Mouse (Mus musculus) spleen, postnatal 4 days (tissue): Measurements from ENCODE around the gene Alg9.
"Not testable (repeated sequence)": the region's sequence is repeated elsewhere in the genome, so short reads cannot be mapped to it uniquely, and the experiment has no call there.

Experiments
- DNase-seq, 2 experiments: peaks; one replicate each; pipeline ENCODE4 v3.0.0; 2022; ENCODE audit warnings: low spot score in 2 of 2

Gene Alg9

GRCm38 (mm10) chr9:50815666-50816065 is 40.8 kb downstream of the Alg9 start:
- no peak for DNase-seq

GRCm38 (mm10) chr9:50816512-50816911 is 41.7 kb downstream of the Alg9 start:
- no peak for DNase-seq

GRCm38 (mm10) chr9:50818050-50818449 is 43.2 kb downstream of the Alg9 start:
- DNase-seq, result no peak

GRCm38 (mm10) chr9:50819716-50820115 is 44.9 kb downstream of the Alg9 start:
- no peak for DNase-seq

- no peak for DNase-seq
These were observed 46.8 kb downstream of the Alg9 start for GRCm38 (mm10) chr9:50821651-50822050.

GRCm38 (mm10) chr9:50822216-50822615 is 47.4 kb downstream of the Alg9 start:
- no peak for DNase-seq

- peak in 1 of 2 experiments; percentile 42 for DNase-seq
These were observed 49.1 kb downstream of the Alg9 start for GRCm38 (mm10) chr9:50823779-50824453.

GRCm38 (mm10) chr9:50831514-50831913 is 56.7 kb downstream of the Alg9 start:
- no peak for DNase-seq

- no peak for DNase-seq
These were observed 57.3 kb downstream of the Alg9 start for GRCm38 (mm10) chr9:50832162-50832561.

- DNase-seq, result not testable (repeated sequence)
These were observed 57.8 kb downstream of the Alg9 start for GRCm38 (mm10) chr9:50832582-50832981.

GRCm38 (mm10) chr9:50833786-50834185 is 59.0 kb downstream of the Alg9 start:
- no peak for DNase-seq

- DNase-seq, result peak in 1 of 2 experiments; percentile 34
These were observed 60.4 kb downstream of the Alg9 start for GRCm38 (mm10) chr9:50835068-50835705.

GRCm38 (mm10) chr9:50836097-50836496 is 61.3 kb downstream of the Alg9 start:
- DNase-seq, result no peak

GRCm38 (mm10) chr9:50841079-50841789 is 66.4 kb downstream of the Alg9 start:
- no peak for DNase-seq

- DNase-seq, result no peak
These were observed 70.3 kb downstream of the Alg9 start, which contains the start of gene Ppp2r1b for GRCm38 (mm10) chr9:50845081-50845480. Gene Ppp2r1b, plus strand, starts transcription at chr9:50845301.

GRCm38 (mm10) chr9:50845547-50845946 is 70.7 kb downstream of the Alg9 start:
- no peak for DNase-seq

GRCm38 (mm10) chr9:50847133-50847532 is 72.3 kb downstream of the Alg9 start:
- DNase-seq, result no peak

- no peak for DNase-seq
These were observed 73.0 kb downstream of the Alg9 start for GRCm38 (mm10) chr9:50847606-50848368.

GRCm38 (mm10) chr9:50848821-50849220 is 74.0 kb downstream of the Alg9 start:
- DNase-seq, result no peak

- peak; percentile 86 to 95 for DNase-seq
These were observed 74.4 kb downstream of the Alg9 start for GRCm38 (mm10) chr9:50849249-50849648.

- no peak for DNase-seq
These were observed 74.9 kb downstream of the Alg9 start for GRCm38 (mm10) chr9:50849755-50850154.

- DNase-seq, result no peak
These were observed 75.5 kb downstream of the Alg9 start for GRCm38 (mm10) chr9:50850271-50850670.
